Mouse (Mus musculus): ENCODE measurements around the gene Nrip1. TPM values are rescaled to one million over a fixed set of nuclear protein-coding genes. Genes with fewer than 3 reads are reported as not detected.

Gene Nrip1
- polyA plus RNA-seq, 1 experiment from 2014 or later = 29.4 TPM

DNA sequence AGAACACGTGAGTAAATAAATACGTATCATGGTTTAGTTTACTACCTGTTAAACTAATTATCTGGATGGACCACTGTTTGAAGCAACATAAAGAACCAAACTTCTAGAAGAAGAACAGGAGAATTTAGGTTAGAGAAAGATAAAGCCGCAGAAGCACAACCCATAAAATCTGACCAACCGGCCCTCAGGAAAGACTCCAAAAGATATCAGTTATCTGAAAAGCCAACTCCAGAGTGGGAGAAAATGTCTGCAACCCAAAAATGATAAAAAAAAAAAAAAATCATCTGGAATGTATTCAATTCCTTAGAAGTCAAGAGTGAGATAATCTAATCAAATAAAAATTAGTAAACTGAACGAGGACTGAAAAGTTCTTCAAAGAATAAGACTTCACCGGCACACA lies 37.7 kb downstream of the Nrip1 start:
- 95% methylated on average over 6 of the region's 6 CpGs for WGBS
- H3K9ac ChIP-seq (ENCODE audit: low read length) = no peak overlapping the region
- H3K4me1 ChIP-seq (replicated peaks; ENCODE audit: control insufficient read depth, insufficient read depth, low read length) = no peaks in the 10 kb centered on the region
- no peaks in the 10 kb centered on the region; the same call in 1 of the 2 replicates for H3K9me3 ChIP-seq (ENCODE audit: control insufficient read depth, low read length)
- ATAC-seq (replicated peaks; ENCODE audit: low FRiP score) (no peak), DNase-seq (ENCODE audit: low spot score) (no peak)
- H3K27ac ChIP-seq (ENCODE audit: low read depth, low read length) = no peak overlapping the region
- no peaks in the 10 kb centered on the region for H3K36me3 ChIP-seq (ENCODE audit: control insufficient read depth, insufficient read depth, low read length)
- no peak overlapping the region for H3K4me3 ChIP-seq (ENCODE audit: low read depth, low read length)
- no peaks in the 10 kb centered on the region for H3K27me3 ChIP-seq (ENCODE audit: control insufficient read depth, insufficient read depth, low read length)
- H3K4me2 ChIP-seq (ENCODE audit: low read depth, low read length, severe bottlenecking) = no peak overlapping the region

DNA sequence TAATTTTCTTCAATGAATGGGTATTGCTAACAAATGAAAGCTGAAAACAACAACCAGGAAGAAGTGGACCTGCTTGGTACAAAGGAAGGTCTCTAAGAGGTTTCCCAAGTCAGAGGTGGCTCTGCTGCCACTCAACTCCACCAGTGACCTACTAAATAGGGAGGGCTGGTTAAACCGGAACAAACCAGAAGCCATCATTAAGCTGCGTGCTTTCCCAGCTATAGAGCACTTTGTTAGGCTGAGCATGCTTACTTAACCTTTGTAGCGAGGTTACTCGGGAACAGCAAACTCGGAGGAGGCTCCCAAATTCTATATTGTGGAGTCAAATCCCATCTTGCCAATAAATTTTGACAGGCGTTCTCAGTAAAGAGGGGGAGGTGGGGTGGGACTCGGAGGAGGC lies 41.5 kb downstream of the Nrip1 start:
- Histone ChIP-seq H3K4me1 (replicated peaks; ENCODE audit: control insufficient read depth, insufficient read depth, low read length) (no peaks in the 10 kb centered on the region), H3K27ac (ENCODE audit: low read depth, low read length) (no peak overlapping the region), H3K4me2 (ENCODE audit: low read depth, low read length, severe bottlenecking) (no peak overlapping the region), H3K36me3 (ENCODE audit: control insufficient read depth, insufficient read depth, low read length) (no peaks in the 10 kb centered on the region), H3K9me3 (ENCODE audit: control insufficient read depth, low read length) (no peaks in the 10 kb centered on the region; the same call in 1 of the 2 replicates), H3K27me3 (ENCODE audit: control insufficient read depth, insufficient read depth, low read length) (no peaks in the 10 kb centered on the region), H3K9ac (ENCODE audit: low read length) (no peak overlapping the region), H3K4me3 (ENCODE audit: low read depth, low read length) (no peak overlapping the region)
- ATAC-seq (replicated peaks; ENCODE audit: low FRiP score) (no peak), DNase-seq (ENCODE audit: low spot score) (no peak)
- WGBS = 55% methylated on average over 7 of the region's 7 CpGs

DNA sequence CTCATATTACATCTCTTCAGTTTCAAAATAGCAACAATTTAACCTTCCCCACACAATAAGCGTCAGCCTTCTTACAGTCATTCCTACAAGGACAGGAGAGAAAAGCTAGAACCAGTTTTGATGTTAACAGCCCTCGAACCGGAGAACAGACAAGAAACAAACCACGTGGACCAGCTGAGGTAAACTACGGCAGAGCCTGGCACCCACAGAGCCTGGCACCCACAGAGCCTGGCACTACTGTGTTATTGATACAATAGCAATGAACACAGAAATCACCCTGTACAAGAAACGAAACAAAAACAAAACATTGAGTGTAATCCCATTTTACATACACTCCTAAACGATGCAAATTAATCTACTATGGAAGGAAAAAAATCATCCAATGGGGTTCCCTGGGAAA lies 42.4 kb downstream of the Nrip1 start:
- no peak for ATAC-seq (replicated peaks; ENCODE audit: low FRiP score)
- H3K9ac ChIP-seq (ENCODE audit: low read length) = no peak overlapping the region
- WGBS = 90% methylated on average over 7 of the region's 7 CpGs
- no peak overlapping the region for H3K27ac ChIP-seq (ENCODE audit: low read depth, low read length)
- no peak overlapping the region for H3K4me2 ChIP-seq (ENCODE audit: low read depth, low read length, severe bottlenecking)
- no peaks in the 10 kb centered on the region for H3K9me3 ChIP-seq (ENCODE audit: control insufficient read depth, low read length)
- no peak for DNase-seq (ENCODE audit: low spot score)
- no peaks in the 10 kb centered on the region for H3K27me3 ChIP-seq (ENCODE audit: control insufficient read depth, insufficient read depth, low read length)
- no peak overlapping the region for H3K4me3 ChIP-seq (ENCODE audit: low read depth, low read length)
- no peaks in the 10 kb centered on the region for H3K4me1 ChIP-seq (replicated peaks; ENCODE audit: control insufficient read depth, insufficient read depth, low read length)
- H3K36me3 ChIP-seq (ENCODE audit: control insufficient read depth, insufficient read depth, low read length) = no peaks in the 10 kb centered on the region

DNA sequence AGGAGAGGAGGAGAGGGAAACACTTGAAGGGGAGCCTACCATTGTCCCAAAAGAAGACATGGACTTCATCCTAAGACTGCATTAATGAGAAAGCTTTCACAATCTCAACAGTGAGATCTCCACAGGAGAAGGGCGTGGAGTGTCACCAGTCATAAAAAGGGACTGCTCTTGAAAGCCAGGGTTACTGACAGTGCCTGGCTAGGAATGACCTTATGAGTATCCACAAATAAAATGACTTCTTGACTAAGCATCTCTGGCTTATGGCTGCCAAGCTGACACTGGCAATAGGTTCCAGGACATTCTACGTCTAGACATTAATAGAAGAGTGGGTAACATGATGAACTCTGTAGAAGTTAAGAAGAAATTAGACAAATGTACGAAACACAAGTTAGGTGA lies 48.3 kb downstream of the Nrip1 start:
- H3K36me3 ChIP-seq (ENCODE audit: control insufficient read depth, insufficient read depth, low read length) = no peaks in the 10 kb centered on the region; the same call in 1 of the 2 replicates
- DNase-seq (ENCODE audit: low spot score) (no peak), ATAC-seq (replicated peaks; ENCODE audit: low FRiP score) (no peak)
- no peaks in the 10 kb centered on the region for H3K27me3 ChIP-seq (ENCODE audit: control insufficient read depth, insufficient read depth, low read length)
- H3K4me2 ChIP-seq (ENCODE audit: low read depth, low read length, severe bottlenecking) = no peak overlapping the region
- WGBS = 89% methylated on average over 3 of the region's 3 CpGs
- no peaks in the 10 kb centered on the region for H3K9me3 ChIP-seq (ENCODE audit: control insufficient read depth, low read length)
- no peak overlapping the region for H3K27ac ChIP-seq (ENCODE audit: low read depth, low read length)
- peaks cover 8% of the 10 kb centered on the region for H3K4me1 ChIP-seq (replicated peaks; ENCODE audit: control insufficient read depth, insufficient read depth, low read length)
- no peak overlapping the region for H3K4me3 ChIP-seq (ENCODE audit: low read depth, low read length)
- no peak overlapping the region for H3K9ac ChIP-seq (ENCODE audit: low read length)

DNA sequence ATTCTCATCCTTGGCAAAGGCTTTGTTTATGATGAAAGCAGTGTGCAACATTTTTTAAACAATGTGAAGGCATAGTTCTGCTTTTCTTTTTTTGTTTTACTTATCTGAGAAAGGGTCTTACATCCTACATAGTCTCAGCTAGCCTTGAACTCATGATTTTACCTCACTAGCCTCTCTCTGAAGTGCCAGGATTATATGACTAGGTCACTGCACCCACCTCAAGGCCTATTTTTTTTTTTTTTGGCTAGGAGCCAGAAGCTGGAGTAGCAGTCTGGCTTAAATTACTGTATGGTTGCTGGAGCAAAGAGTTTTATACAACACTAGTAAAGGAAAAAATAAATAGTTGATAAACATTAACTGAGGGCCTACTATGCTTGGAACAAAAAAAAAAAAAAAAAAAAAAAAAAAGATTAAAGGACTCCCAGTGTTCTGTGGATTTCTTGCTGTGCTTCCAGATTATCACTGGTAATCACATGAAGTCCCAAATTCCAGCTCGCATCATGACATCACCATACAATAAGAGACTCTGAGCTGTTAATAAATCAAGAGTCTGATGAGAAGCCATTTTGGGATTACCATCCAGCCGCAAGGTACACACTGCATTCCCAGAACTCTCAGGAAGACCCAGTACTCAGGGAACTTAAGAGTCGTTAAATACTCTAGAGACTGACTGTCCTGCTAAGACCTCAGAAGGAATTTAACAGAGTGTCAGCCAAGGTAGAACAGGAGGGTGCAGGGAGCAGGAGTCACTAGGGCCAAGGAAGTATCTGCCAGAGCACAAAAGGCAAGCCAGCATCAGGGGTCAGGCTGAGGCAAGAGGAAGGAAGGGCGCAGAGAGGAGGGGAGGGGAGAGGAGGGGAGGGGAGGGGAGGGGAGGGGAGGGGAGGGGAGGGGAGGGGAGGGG lies 49.0 kb downstream of the Nrip1 start:
- H3K4me1 ChIP-seq (replicated peaks; ENCODE audit: control insufficient read depth, insufficient read depth, low read length) = peaks cover 12% of the 10 kb centered on the region
- H3K36me3 ChIP-seq (ENCODE audit: control insufficient read depth, insufficient read depth, low read length) = no peaks in the 10 kb centered on the region; the same call in 1 of the 2 replicates
- no peak for ATAC-seq (replicated peaks; ENCODE audit: low FRiP score)
- DNase-seq (ENCODE audit: low spot score) = no peak
- no peak overlapping the region for H3K4me3 ChIP-seq (ENCODE audit: low read depth, low read length)
- no peak overlapping the region for H3K27ac ChIP-seq (ENCODE audit: low read depth, low read length)
- H3K9me3 ChIP-seq (ENCODE audit: control insufficient read depth, low read length) = no peaks in the 10 kb centered on the region
- 82% methylated on average over 3 of the region's 4 CpGs for WGBS
- H3K4me2 ChIP-seq (ENCODE audit: low read depth, low read length, severe bottlenecking) = no peak overlapping the region
- no peak overlapping the region for H3K9ac ChIP-seq (ENCODE audit: low read length)
- H3K27me3 ChIP-seq (ENCODE audit: control insufficient read depth, insufficient read depth, low read length) = no peaks in the 10 kb centered on the region

DNA sequence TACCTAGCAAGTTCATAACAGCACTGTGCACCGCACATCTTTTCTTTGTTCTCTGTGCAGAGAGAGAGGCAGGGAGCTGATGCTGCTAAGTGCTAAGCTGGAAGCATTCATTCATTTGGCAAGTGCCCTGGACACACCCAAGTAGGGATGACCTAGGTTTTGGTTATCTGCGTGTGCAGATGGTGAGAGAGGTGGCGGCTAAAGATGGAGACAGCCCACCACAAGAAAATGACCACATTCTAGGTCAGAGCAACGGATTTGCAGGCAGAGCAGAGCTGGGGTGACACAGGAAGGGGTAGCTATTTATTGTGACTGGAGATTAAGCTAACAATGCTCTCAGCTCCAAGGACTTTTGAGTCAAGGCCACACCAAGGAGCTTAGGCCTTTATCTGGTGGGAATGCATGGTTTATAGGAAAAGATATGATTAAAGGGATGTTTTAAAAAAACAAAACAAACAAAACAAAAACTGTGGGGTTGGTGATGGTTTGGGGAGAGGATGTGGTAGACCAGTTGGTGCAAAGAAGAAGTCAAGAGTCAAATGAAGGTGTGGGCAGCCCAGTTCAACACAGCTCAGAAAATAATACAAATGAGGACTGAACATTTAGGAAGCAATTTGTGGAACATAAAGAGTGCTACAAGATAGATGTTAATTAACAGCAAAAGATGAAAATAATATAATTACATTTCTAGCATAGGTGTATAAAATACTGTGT lies 49.9 kb downstream of the Nrip1 start:
- H3K27ac ChIP-seq (ENCODE audit: low read depth, low read length) = no peak overlapping the region
- peaks cover 14% of the 10 kb centered on the region for H3K4me1 ChIP-seq (replicated peaks; ENCODE audit: control insufficient read depth, insufficient read depth, low read length)
- no peaks in the 10 kb centered on the region for H3K9me3 ChIP-seq (ENCODE audit: control insufficient read depth, low read length)
- WGBS = 73% methylated on average over 4 of the region's 4 CpGs
- no peak overlapping the region for H3K4me2 ChIP-seq (ENCODE audit: low read depth, low read length, severe bottlenecking)
- DNase-seq (ENCODE audit: low spot score) (no peak), ATAC-seq (replicated peaks; ENCODE audit: low FRiP score) (no peak)
- no peak overlapping the region for H3K9ac ChIP-seq (ENCODE audit: low read length)
- no peaks in the 10 kb centered on the region; the same call in 1 of the 2 replicates for H3K36me3 ChIP-seq (ENCODE audit: control insufficient read depth, insufficient read depth, low read length)
- H3K27me3 ChIP-seq (ENCODE audit: control insufficient read depth, insufficient read depth, low read length) = no peaks in the 10 kb centered on the region
- H3K4me3 ChIP-seq (ENCODE audit: low read depth, low read length) = no peak overlapping the region

DNA sequence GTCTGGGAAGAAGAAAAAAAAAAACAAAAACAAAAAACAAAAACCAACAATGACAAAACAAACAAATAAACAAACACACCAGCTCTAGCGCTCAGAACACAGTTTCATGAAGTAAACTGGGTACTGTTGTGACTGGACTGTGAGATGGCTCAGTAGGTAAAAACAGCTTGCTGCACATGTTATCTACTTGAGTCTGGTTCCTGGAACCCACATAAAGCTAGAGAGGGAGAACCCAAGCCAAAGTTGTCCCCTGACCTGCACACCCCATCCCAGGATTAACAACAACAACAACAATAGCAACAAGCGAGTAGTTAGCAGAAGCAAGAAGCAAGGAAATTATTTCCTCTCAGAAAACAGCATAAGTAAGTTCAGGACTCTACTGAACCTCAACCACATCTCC lies 50.5 kb downstream of the Nrip1 start:
- ATAC-seq (replicated peaks; ENCODE audit: low FRiP score) (no peak), DNase-seq (ENCODE audit: low spot score) (no peak)
- Histone ChIP-seq H3K4me1 (replicated peaks; ENCODE audit: control insufficient read depth, insufficient read depth, low read length) (peaks cover 15% of the 10 kb centered on the region), H3K36me3 (ENCODE audit: control insufficient read depth, insufficient read depth, low read length) (no peaks in the 10 kb centered on the region; the same call in 1 of the 2 replicates), H3K27me3 (ENCODE audit: control insufficient read depth, insufficient read depth, low read length) (no peaks in the 10 kb centered on the region; the same call in 1 of the 2 replicates), H3K4me3 (ENCODE audit: low read depth, low read length) (no peak overlapping the region), H3K9ac (ENCODE audit: low read length) (no peak overlapping the region), H3K27ac (ENCODE audit: low read depth, low read length) (no peak overlapping the region), H3K4me2 (ENCODE audit: low read depth, low read length, severe bottlenecking) (no peak overlapping the region), H3K9me3 (ENCODE audit: control insufficient read depth, low read length) (no peaks in the 10 kb centered on the region)
- WGBS = 93% methylated on average over 2 of the region's 2 CpGs

DNA sequence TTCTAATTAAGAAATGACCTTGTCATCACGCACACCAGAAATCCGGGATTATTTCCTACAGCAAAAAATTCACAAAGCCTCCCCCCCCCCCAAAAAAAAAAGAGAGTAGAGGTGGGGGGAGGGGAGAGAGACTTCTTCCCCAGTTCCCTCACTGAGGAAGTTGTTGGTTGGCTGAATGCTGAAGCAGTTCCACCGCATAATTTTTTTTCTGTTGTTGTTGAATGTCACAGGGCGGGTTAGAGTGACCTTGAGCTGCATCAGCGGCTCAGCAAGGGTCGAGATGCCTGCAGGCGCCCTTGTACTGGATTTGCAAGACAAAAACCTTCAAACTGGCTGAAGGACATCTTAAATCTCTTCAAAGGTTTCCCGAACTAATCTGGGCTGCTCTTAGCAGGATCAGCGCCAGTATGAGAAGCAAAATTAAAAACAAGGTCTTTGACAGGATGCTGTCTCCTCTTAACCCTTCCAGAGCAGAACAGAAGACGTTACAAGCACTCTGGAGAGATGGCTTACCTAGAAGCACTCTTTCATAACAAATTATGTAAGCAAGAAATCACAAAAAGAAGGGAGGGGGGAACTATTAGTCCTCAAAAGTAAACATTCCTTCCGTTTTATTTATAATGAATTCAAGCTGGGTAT lies 52.0 kb downstream of the Nrip1 start:
- no peaks in the 10 kb centered on the region; the same call in 1 of the 2 replicates for H3K36me3 ChIP-seq (ENCODE audit: control insufficient read depth, insufficient read depth, low read length)
- no peak overlapping the region for H3K4me3 ChIP-seq (ENCODE audit: low read depth, low read length)
- no peak overlapping the region for H3K9ac ChIP-seq (ENCODE audit: low read length)
- peak overlapping the region; percentile 50 for H3K27ac ChIP-seq (ENCODE audit: low read depth, low read length)
- peak; percentile 34 for ATAC-seq (replicated peaks; ENCODE audit: low FRiP score)
- peak overlapping the region; percentile 13; the same call in 1 of the 2 replicates for H3K4me2 ChIP-seq (ENCODE audit: low read depth, low read length, severe bottlenecking)
- 2% methylated on average over 11 of the region's 11 CpGs for WGBS
- H3K27me3 ChIP-seq (ENCODE audit: control insufficient read depth, insufficient read depth, low read length) = peaks cover 4% of the 10 kb centered on the region; the same call in 1 of the 2 replicates
- no peaks in the 10 kb centered on the region for H3K9me3 ChIP-seq (ENCODE audit: control insufficient read depth, low read length)
- H3K4me1 ChIP-seq (replicated peaks; ENCODE audit: control insufficient read depth, insufficient read depth, low read length) = peaks cover 18% of the 10 kb centered on the region
- peak; percentile 70 for DNase-seq (ENCODE audit: low spot score)

Measured in forebrain, embryonic 11.5 days (tissue).